Mouse (Mus musculus) megakaryocyte, embryonic 14.5 days (primary cell): ENCODE measurements at regions not wholly inside any gene's neighbourhood (a gene's known extent, or its start where the extent isn't known, plus 50 kb on each side); places are given as distances from the start of the nearest gene placed in this dataset.

Experiments
- FLI1 ChIP-seq: IDR thresholded peaks from 2 replicates; pipeline ENCODE4 v1.6.1; 2012; ENCODE audit warnings: low read length, inconsistent platforms, mixed read lengths
- GATA1 ChIP-seq: IDR thresholded peaks from 3 replicates; pipeline ENCODE4 v1.6.1; 2012; ENCODE audit warnings: mixed read lengths, low read length, inconsistent platforms, borderline replicate concordance

DNA sequence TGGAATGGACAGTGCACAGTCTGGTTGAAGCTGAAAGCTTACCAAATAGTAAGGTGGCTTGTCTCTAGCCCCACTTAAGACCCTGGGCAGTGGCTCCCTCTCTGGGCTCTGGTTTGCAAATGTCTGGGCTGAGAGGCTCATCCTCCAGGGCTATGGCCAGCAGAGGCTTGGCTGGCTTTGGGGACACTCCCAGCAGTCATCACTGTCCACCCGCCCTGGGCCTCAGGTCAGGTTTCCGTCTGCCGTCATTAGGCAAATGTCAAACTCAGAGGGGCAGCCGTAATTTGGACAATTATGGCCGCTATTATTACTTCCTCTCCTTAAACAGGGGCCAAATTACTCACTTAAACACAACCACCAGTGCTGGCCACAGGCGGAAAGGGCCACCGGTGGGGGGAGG is 83.5 kb downstream of the Barx1 start:
- no peak for TF ChIP-seq GATA1
- TF ChIP-seq FLI1: no peak
